In genomic region chr10:79924998-79925784, GRCm38 (mm10) we compare ENCODE assay signal across 9 mouse cellular contexts. TPM values are rescaled to one million over a fixed set of nuclear protein-coding genes. Genes with fewer than 3 reads are reported as not detected.
DNase-seq lines count a peak whose midpoint lies in the region; ATAC-seq and TF ChIP-seq lines count a peak whose summit lies in the region.
"Had no signal": no experiment of that assay in that cellular context is flagged by ENCODE, and none has a peak within 500 bp of the region (broad histone marks: within the 10 kb centered on the region; RNA-seq: fewer than 3 reads in every experiment).

No protein-coding gene starts in this region.

- peak; percentile 44 for ATAC-seq in CD4-positive, CD25-positive, alpha-beta regulatory T cell, adult 4 months
- ATAC-seq in forebrain, embryonic 11.5 days (replicated peaks; ENCODE audit: low FRiP score) = 0 out of 2 replicates have a peak, but pooled peaks have one; percentile 6
- no peak for ATAC-seq in neural tube, embryonic 14.5 days (ENCODE audit: low read depth)

- peak; percentile 94 for DNase-seq in brain, embryonic 14.5 days (ENCODE audit: low read depth)
- DNase-seq in forebrain, embryonic 11.5 days (ENCODE audit: low spot score) = peak; percentile 95
- DNase-seq in heart, postnatal 10 days = peak; percentile 94 to 97
- peak; percentile 91 to 98 for DNase-seq in layer of hippocampus, adult 18-20 months (ENCODE audit: low spot score in 2 of 2)
- DNase-seq in lung, adult 18-20 months = peak; percentile 88 to 89
- peak; percentile 96 for DNase-seq in testis, postnatal 10 days (ENCODE audit: low spot score)

- H3K4me3 ChIP-seq in forebrain, embryonic 11.5 days (ENCODE audit: low read depth, low read length) = no peak overlapping the region
- no peak overlapping the region for H3K4me3 ChIP-seq in neural tube, embryonic 14.5 days (ENCODE audit: low read depth, low read length)

- TF ChIP-seq CTCF in brain, embryonic 14.5 days (IDR thresholded peaks at IDR 0.05; ENCODE audit: borderline replicate concordance, extremely low read depth, insufficient read depth, insufficient read length) = peak; percentile 100

- intact Hi-C loops in heart, postnatal 10 days (cut with DNase I) = loop anchor here (1.0 kb wide), 3 partner anchors 33 to 90 kb away; no protein-coding TSS in a partner anchor

- no peak for TF ChIP-seq POLR2A in brain, embryonic 14.5 days (IDR thresholded peaks at IDR 0.05; ENCODE audit: borderline replicate concordance, extremely low read depth, insufficient read depth, insufficient read length, poor library complexity, severe bottlenecking)

- peaks cover 11% of the 10 kb centered on the region for H3K4me1 ChIP-seq in forebrain, embryonic 11.5 days (replicated peaks; ENCODE audit: control insufficient read depth, insufficient read depth, low read length)
- H3K4me1 ChIP-seq in neural tube, embryonic 14.5 days (ENCODE audit: control insufficient read depth, insufficient read depth, low read length) = peaks cover 14% of the 10 kb centered on the region

- no peaks in the 10 kb centered on the region for H3K9me3 ChIP-seq in forebrain, embryonic 11.5 days (ENCODE audit: control insufficient read depth, low read length)
- no peaks in the 10 kb centered on the region for H3K9me3 ChIP-seq in neural tube, embryonic 14.5 days (ENCODE audit: control insufficient read depth, low read length)

- H3K27me3 ChIP-seq in forebrain, embryonic 11.5 days (ENCODE audit: control insufficient read depth, insufficient read depth, low read length) = peaks cover 34% of the 10 kb centered on the region
- peaks cover 32% of the 10 kb centered on the region for H3K27me3 ChIP-seq in neural tube, embryonic 14.5 days (ENCODE audit: control insufficient read depth, insufficient read depth, low read length)

- no peak overlapping the region for H3K4me2 ChIP-seq in forebrain, embryonic 11.5 days (ENCODE audit: low read depth, low read length, severe bottlenecking)
- H3K4me2 ChIP-seq in neural tube, embryonic 14.5 days (ENCODE audit: low read depth, low read length) = peak overlapping the region; percentile 83; the same call in 1 of the 2 replicates

- WGBS in forebrain, embryonic 11.5 days = 13% methylated on average over 29 of the region's 29 CpGs
- WGBS in neural tube, embryonic 14.5 days = 10% methylated on average over 29 of the region's 29 CpGs

- H3K36me3 ChIP-seq in forebrain, embryonic 11.5 days (ENCODE audit: control insufficient read depth, insufficient read depth, low read length) = no peaks in the 10 kb centered on the region
- no peaks in the 10 kb centered on the region for H3K36me3 ChIP-seq in neural tube, embryonic 14.5 days (ENCODE audit: control insufficient read depth, insufficient read depth, low read length)

- no peak overlapping the region for H3K27ac ChIP-seq in forebrain, embryonic 11.5 days (ENCODE audit: low read depth, low read length)
- no peak overlapping the region for H3K27ac ChIP-seq in neural tube, embryonic 14.5 days (ENCODE audit: low read depth, low read length)

- H3K9ac ChIP-seq in forebrain, embryonic 11.5 days (ENCODE audit: low read length) = no peak overlapping the region
- no peak overlapping the region for H3K9ac ChIP-seq in neural tube, embryonic 14.5 days (replicated peaks; ENCODE audit: low read depth, low read length)

RNA-seq across cellular contexts. Expression of gene Arid3a, which starts 1.7 kb away (rescaled TPM):
- polyA plus RNA-seq in CD4-positive, CD25-positive, alpha-beta regulatory T cell, adult 4 months (2017; shearing (Covaris generic)) = 1 to 10 TPM; 2.7 to 3.3 TPM
- 5.2 and 7.0 TPM in 2 replicates for polyA plus RNA-seq in brain, embryonic 14.5 days (2012; rRNA removed)
- polyA plus RNA-seq in forebrain, embryonic 11.5 days (2014; fragmentation: Nextera tagmentation; extraction: Ambion mirVana) = 5.4 and 6.6 TPM in 2 replicates
- 1 to 10 TPM; 3.1 to 3.2 TPM for total RNA-seq in heart, postnatal 10 days (2021)
- total RNA-seq in layer of hippocampus, adult 18-20 months (2021) = 1 to 10 TPM; 5.5 to 5.8 TPM
- polyA plus RNA-seq in neural tube, embryonic 14.5 days (2014; fragmentation: Nextera tagmentation; extraction: Ambion mirVana) = 3.3 and 5.1 TPM in 2 replicates

RNA-seq across cellular contexts. Expression of gene R3hdm4, which starts 4.2 kb away (rescaled TPM):
- polyA plus RNA-seq in CD4-positive, CD25-positive, alpha-beta regulatory T cell, adult 4 months (2017; shearing (Covaris generic)) = 100 to 1,000 TPM in 1 of 2 experiments, 10 to 100 TPM in 1; 93.5 to 104 TPM
- polyA plus RNA-seq in brain, embryonic 14.5 days (2012; rRNA removed) = 195 and 197 TPM in 2 replicates
- 135 and 145 TPM in 2 replicates for polyA plus RNA-seq in forebrain, embryonic 11.5 days (2014; fragmentation: Nextera tagmentation; extraction: Ambion mirVana)
- 10 to 100 TPM; 93.4 to 94.9 TPM for total RNA-seq in heart, postnatal 10 days (2021)
- 100 to 1,000 TPM; 366 to 401 TPM for total RNA-seq in layer of hippocampus, adult 18-20 months (2021)
- 253 and 265 TPM in 2 replicates for polyA plus RNA-seq in neural tube, embryonic 14.5 days (2014; fragmentation: Nextera tagmentation; extraction: Ambion mirVana)

RNA-seq across cellular contexts. Expression of gene Kiss1r, which starts 8.4 kb away (rescaled TPM):
- under 1 TPM in 1 of 2 experiments, not detected in 1; 0.09 TPM for polyA plus RNA-seq in CD4-positive, CD25-positive, alpha-beta regulatory T cell, adult 4 months (2017; shearing (Covaris generic))
- 4.1 and 4.4 TPM in 2 replicates for polyA plus RNA-seq in brain, embryonic 14.5 days (2012; rRNA removed)
- polyA plus RNA-seq in forebrain, embryonic 11.5 days (2014; fragmentation: Nextera tagmentation; extraction: Ambion mirVana) = 0.55 and 1.0 TPM in 2 replicates
- total RNA-seq in heart, postnatal 10 days (2021) = under 1 TPM; 0.17 to 0.22 TPM
- 1 to 10 TPM; 6.7 to 7.8 TPM for total RNA-seq in layer of hippocampus, adult 18-20 months (2021)
- 2.2 and 2.3 TPM in 2 replicates for polyA plus RNA-seq in neural tube, embryonic 14.5 days (2014; fragmentation: Nextera tagmentation; extraction: Ambion mirVana)

RNA-seq across cellular contexts. Expression of gene Gm26602, which starts 14.5 kb away (rescaled TPM):
- polyA plus RNA-seq in CD4-positive, CD25-positive, alpha-beta regulatory T cell, adult 4 months (2017; shearing (Covaris generic)) = not detected
- not detected in 2 replicates for polyA plus RNA-seq in brain, embryonic 14.5 days (2012; rRNA removed)
- polyA plus RNA-seq in forebrain, embryonic 11.5 days (2014; fragmentation: Nextera tagmentation; extraction: Ambion mirVana) = 3.3 and 14.8 TPM in 2 replicates
- not detected for total RNA-seq in heart, postnatal 10 days (2021)
- not detected for total RNA-seq in layer of hippocampus, adult 18-20 months (2021)
- 5.9 and 9.1 TPM in 2 replicates for polyA plus RNA-seq in neural tube, embryonic 14.5 days (2014; fragmentation: Nextera tagmentation; extraction: Ambion mirVana)
- polyA plus RNA-seq: gonadal fat pad, adult 2 months had no signal

RNA-seq across cellular contexts. Expression of gene Med16, which starts 16.5 kb away (rescaled TPM):
- 1 to 10 TPM; 5.0 to 7.7 TPM for polyA plus RNA-seq in CD4-positive, CD25-positive, alpha-beta regulatory T cell, adult 4 months (2017; shearing (Covaris generic))
- polyA plus RNA-seq in brain, embryonic 14.5 days (2012; rRNA removed) = 84.7 and 92.6 TPM in 2 replicates
- polyA plus RNA-seq in forebrain, embryonic 11.5 days (2014; fragmentation: Nextera tagmentation; extraction: Ambion mirVana) = 60.4 and 60.6 TPM in 2 replicates
- total RNA-seq in heart, postnatal 10 days (2021) = 10 to 100 TPM; 59.5 to 60.0 TPM
- 10 to 100 TPM; 53.8 to 55.2 TPM for total RNA-seq in layer of hippocampus, adult 18-20 months (2021)
- 33.2 and 38.7 TPM in 2 replicates for polyA plus RNA-seq in neural tube, embryonic 14.5 days (2014; fragmentation: Nextera tagmentation; extraction: Ambion mirVana)
